Mouse (Mus musculus): ENCODE data around the gene Wdhd1. TPM values are rescaled to one million over a fixed set of nuclear protein-coding genes. Genes with fewer than 3 reads are reported as not detected.

Wdhd1 gene
- polyA plus RNA-seq, 1 experiment from 2014 or later, result 38.9 TPM

DNA sequence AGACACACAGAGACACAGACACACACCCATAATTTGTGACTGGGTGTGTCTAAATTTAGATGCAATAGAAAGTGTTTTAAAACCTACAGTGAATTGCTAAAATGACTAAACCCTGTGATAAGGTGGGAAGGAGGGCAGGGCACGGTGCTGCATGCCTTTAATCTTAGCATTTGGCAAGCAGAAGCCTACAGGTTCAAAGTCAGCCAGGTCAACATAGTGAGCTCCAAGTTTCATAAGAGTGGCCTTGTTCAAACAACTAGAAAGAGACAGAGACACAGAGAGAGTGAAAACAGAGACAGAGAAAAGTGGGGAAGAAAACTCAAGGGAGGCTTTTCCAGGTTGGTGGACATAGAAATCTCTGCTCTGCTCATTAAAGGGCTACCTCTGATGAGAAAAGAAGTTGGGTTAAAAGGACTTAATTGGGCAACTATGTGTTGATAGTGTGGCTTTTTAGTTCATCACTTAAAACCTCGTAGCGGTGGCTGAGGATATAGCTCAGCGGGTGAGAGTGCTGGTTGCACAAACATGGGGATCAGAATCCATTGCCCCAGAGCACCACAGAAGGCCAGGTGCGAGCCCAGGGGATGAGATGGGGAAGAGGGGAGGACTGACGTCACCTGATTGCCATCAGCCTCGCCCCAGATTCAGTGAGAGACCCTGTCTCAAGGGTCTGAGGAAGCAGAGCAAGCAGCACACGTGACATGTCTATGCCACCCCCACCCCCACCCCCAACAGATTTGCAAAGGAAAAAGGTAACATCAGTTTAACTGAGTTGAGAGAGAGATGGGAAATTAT is 56.2 kb downstream of the Wdhd1 start:
- Histone ChIP-seq H3K4me2 (no peak overlapping the region), H3K27me3 (0 out of 2 replicates have a peak, but pooled peaks cover 3% of the 10 kb centered on the region), H3K9me3 (replicated peaks) (no peaks in the 10 kb centered on the region), H3K4me1 (replicated peaks) (peaks cover 14% of the 10 kb centered on the region), H3K36me3 (no peaks in the 10 kb centered on the region), H3K9ac (no peak overlapping the region), H3K27ac (no peak overlapping the region), H3K4me3 (replicated peaks) (no peak overlapping the region)
- WGBS (ENCODE audit: insufficient replicate concordance), result 60% methylated on average over 8 of the region's 8 CpGs
- no peak for DNase-seq
- ATAC-seq (ENCODE audit: low read depth), result no peak

DNA sequence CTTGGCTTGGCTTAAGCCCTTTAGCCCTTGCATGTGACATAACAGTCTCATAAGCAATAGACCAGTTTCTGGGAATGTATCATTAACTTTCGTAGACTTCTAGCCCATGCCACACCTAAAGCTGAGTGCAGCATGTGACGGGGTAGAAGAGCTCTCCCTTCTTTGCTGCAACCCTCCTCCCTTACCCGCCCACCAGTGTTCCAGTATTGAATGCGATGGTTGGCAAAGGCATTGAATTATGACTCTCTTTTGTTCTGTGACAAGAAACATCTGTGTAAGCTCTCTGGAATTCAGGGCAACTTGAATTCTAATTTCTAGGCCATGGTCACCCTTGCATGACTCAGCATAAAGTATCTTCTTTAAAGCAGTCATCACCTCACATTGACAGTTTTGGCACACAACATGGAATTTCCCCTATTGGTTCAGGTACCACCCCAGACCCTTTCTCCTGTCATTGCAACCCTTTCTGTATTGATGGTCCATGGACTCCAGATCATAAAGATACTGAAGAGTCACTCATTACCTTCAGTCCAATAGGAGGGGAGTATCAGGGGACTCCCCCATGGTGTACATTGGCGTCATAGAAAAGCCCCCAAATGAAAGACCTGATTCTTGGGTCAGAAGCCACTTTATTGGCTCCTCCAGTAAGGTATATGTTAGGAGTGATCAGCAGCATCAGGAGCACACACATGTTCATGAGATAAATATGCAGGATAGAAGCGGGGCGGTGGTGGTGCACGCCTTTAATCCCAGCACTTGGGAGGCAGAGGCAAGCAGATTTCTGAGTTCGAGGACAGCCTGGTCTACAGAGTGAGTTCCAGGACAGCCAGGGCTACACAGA is 57.7 kb downstream of the Wdhd1 start:
- H3K4me3 ChIP-seq (replicated peaks), result no peak overlapping the region
- no peak overlapping the region for H3K4me2 ChIP-seq
- H3K27ac ChIP-seq, result no peak overlapping the region
- ATAC-seq (ENCODE audit: low read depth) (no peak), DNase-seq (no peak)
- peaks cover 14% of the 10 kb centered on the region for H3K4me1 ChIP-seq (replicated peaks)
- H3K27me3 ChIP-seq, result 0 out of 2 replicates have a peak, but pooled peaks cover 3% of the 10 kb centered on the region
- 79% methylated on average over 9 of the region's 9 CpGs for WGBS (ENCODE audit: insufficient replicate concordance)
- no peaks in the 10 kb centered on the region for H3K9me3 ChIP-seq (replicated peaks)
- H3K9ac ChIP-seq, result no peak overlapping the region
- no peaks in the 10 kb centered on the region for H3K36me3 ChIP-seq

DNA sequence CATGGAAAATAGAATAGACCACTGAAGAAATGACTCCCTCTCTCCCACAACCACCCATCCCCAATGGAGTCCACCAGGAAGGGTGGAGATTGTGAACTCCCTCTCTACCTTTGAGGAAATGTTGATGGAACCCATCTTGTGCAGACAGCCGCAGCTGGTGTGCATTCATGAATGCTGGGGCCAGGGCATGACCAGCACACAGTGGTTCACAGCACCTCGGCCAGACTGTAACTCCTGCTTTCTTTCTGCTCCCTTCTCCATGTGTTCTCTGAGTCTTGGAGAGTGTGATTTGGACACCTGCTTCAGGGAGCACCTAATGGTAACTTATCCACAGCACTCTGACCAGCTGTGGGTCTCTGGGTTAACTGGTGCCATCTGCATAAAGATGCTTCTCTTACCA is 60.1 kb downstream of the Wdhd1 start:
- WGBS (ENCODE audit: insufficient replicate concordance), result 65% methylated on average over 2 of the region's 2 CpGs
- DNase-seq (no peak), ATAC-seq (ENCODE audit: low read depth) (no peak)
- no peak overlapping the region for H3K9ac ChIP-seq
- H3K9me3 ChIP-seq (replicated peaks), result no peaks in the 10 kb centered on the region
- peaks cover 5% of the 10 kb centered on the region; the same call in 1 of the 2 replicates for H3K4me1 ChIP-seq (replicated peaks)
- no peak overlapping the region for H3K4me3 ChIP-seq (replicated peaks)
- peaks cover 8% of the 10 kb centered on the region; the same call in 1 of the 2 replicates for H3K27me3 ChIP-seq
- H3K4me2 ChIP-seq, result no peak overlapping the region
- H3K27ac ChIP-seq, result no peak overlapping the region
- H3K36me3 ChIP-seq, result no peaks in the 10 kb centered on the region

DNA sequence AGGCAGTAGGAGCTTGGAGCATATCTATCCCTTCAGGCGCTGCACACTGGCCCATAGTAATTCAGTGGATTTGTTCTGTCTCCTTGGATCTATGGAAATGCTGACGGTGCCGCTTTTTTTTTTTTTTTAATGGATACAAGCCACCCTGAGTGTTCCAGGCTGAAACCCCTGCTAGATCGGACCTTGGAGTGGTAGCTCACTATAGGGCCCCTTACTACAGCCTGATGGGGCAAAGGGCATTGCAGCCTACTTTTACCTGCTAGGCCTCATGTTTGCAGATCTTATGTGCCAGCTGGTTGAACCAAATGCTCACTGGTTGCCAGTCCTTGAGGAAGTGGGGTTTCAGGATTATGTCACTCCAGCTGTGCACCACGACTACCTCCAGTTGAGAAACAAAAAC is 62.3 kb downstream of the Wdhd1 start:
- no peak for ATAC-seq (ENCODE audit: low read depth)
- no peak overlapping the region for H3K4me3 ChIP-seq (replicated peaks)
- no peak for DNase-seq
- peaks cover 8% of the 10 kb centered on the region; the same call in 1 of the 2 replicates for H3K27me3 ChIP-seq
- H3K4me1 ChIP-seq (replicated peaks), result peaks cover 4% of the 10 kb centered on the region; the same call in 1 of the 2 replicates
- H3K27ac ChIP-seq, result no peak overlapping the region
- H3K9ac ChIP-seq, result no peak overlapping the region
- 64% methylated on average over 5 of the region's 5 CpGs for WGBS (ENCODE audit: insufficient replicate concordance)
- no peak overlapping the region for H3K4me2 ChIP-seq
- no peaks in the 10 kb centered on the region for H3K9me3 ChIP-seq (replicated peaks)
- H3K36me3 ChIP-seq, result no peaks in the 10 kb centered on the region

DNA sequence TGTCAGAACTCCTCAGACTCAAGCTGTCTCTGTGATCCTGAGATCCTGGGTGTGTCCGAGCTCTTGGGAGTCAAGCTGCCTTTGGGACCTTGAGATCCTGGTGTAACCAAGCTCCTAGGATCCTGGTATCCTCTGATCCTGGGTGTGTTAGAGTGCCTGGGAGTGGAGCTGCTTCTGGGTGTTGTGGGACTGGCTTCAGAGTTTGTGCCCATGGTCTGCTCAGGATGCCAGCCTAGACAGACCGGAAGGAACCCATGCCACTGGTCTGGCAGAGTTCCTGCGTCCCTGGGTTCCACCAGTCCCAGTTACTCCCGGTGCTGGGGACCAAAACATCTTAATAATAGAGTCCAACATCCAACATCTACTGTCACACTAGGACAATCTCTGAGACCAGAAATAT is 63.4 kb downstream of the Wdhd1 start:
- H3K9me3 ChIP-seq (replicated peaks), result no peaks in the 10 kb centered on the region
- DNase-seq (no peak), ATAC-seq (ENCODE audit: low read depth) (no peak)
- H3K27ac ChIP-seq, result no peak overlapping the region
- H3K27me3 ChIP-seq, result peaks cover 8% of the 10 kb centered on the region; the same call in 1 of the 2 replicates
- H3K9ac ChIP-seq, result no peak overlapping the region
- whole genome bisulfite sequencing (ENCODE audit: insufficient replicate concordance), result 59% methylated on average over 4 of the region's 4 CpGs
- 0 out of 2 replicates have a peak, but pooled peaks cover 4% of the 10 kb centered on the region for H3K4me1 ChIP-seq (replicated peaks)
- H3K36me3 ChIP-seq, result no peaks in the 10 kb centered on the region
- H3K4me3 ChIP-seq (replicated peaks), result no peak overlapping the region
- no peak overlapping the region for H3K4me2 ChIP-seq

DNA sequence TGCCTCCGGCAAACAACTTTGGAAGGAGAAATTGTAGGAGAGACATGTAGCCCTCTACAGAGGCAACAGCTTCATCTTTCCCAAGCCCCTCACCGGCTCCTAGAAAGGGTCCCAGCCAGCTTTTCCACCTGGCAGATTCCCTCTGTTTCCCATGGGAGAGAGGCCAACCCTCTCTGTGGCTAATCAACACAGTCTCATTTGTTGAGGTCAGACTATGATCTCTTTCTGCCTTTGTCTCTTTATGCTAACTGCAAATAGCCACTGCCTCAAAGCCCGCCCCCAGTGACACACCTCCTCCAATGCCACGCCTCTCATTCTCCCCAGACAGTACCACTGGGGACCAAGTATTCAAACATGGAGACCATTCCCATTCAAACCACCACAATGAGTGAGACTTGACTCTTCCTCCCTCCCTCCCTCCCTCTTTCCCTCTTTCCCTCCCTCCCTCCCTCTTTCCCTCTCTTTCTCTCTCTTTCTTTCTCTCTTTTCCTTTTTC is 66.9 kb downstream of the Wdhd1 start:
- ATAC-seq (ENCODE audit: low read depth), result no peak
- Histone ChIP-seq H3K4me3 (replicated peaks) (no peak overlapping the region), H3K4me2 (no peak overlapping the region), H3K36me3 (no peaks in the 10 kb centered on the region), H3K4me1 (replicated peaks) (peaks cover 4% of the 10 kb centered on the region; the same call in 1 of the 2 replicates), H3K27ac (no peak overlapping the region), H3K9me3 (replicated peaks) (no peaks in the 10 kb centered on the region), H3K9ac (no peak overlapping the region), H3K27me3 (peaks cover 5% of the 10 kb centered on the region; the same call in 1 of the 2 replicates)
- WGBS (ENCODE audit: insufficient replicate concordance), result 77% methylated on average over 4 of the region's 4 CpGs
- DNase-seq, result no peak

DNA sequence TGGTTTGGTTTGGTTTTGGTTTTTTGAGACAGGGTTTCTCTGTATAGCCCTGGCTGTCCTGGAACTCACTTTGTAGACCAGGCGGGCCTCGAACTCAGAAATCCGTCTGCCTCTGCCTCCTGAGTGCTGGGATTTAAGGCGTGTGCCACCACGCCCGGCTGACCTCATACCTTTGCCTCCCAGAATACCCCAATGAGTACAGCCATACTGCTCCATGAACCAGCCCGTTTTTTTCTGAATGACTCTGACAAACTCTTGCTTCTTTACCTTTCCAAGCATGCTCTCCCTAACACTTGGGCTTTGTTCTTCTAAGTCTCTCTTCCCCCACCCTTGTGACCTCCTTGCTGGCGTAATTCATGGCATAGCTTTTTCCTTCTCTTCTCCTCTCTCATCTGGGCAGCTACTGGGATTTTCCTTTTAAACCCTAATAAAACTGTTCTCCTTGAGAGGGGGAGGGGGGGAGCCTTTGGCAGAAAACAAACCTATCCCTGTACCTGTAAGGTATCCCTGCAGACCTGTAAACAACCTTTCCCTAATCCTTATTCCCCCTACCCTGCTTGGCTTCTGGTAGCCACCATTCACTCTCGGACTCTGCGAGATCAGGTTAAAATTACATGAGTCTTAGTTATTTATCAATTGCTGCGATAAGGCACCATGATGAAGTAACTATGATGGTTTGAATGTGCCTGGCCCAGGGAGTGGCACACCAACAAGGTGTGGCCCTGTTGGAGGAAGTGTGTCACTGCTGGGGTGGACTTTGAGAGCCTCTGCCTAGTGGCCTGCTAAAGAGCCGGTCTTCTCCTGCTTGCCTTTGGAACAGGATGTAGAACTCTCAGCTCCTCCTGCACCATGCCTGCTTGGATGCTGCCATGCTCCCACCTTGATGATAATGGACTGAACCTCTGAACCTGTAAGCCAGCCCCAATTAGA is 67.8 kb downstream of the Wdhd1 start:
- WGBS (ENCODE audit: insufficient replicate concordance), result 72% methylated on average over 12 of the region's 12 CpGs
- Histone ChIP-seq H3K9me3 (replicated peaks) (no peaks in the 10 kb centered on the region), H3K4me3 (replicated peaks) (no peak overlapping the region), H3K36me3 (no peaks in the 10 kb centered on the region), H3K27me3 (peaks cover 5% of the 10 kb centered on the region; the same call in 1 of the 2 replicates), H3K4me1 (replicated peaks) (peaks cover 4% of the 10 kb centered on the region; the same call in 1 of the 2 replicates), H3K4me2 (no peak overlapping the region), H3K9ac (no peak overlapping the region), H3K27ac (no peak overlapping the region)
- ATAC-seq (ENCODE audit: low read depth) (no peak), DNase-seq (no peak)

DNA sequence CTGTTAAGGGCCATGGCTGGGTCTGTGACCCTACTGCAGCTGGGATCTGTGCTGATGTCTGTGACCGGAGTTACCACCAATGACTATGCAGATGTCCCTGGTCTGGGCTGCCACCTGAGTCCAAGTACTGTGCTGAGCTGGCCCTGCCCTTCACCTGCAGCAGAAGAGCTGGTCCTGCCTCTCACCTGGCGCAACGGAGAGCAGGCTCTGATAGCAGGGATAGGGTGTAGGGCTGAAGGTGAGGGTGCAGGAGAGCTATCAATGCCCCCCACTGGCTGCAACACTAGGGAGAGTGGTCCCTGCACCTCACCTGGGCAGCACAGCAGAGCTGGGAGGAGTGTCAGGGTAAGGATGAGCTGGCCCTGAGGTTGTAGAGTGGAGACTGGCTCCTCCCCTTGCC is 70.1 kb downstream of the Wdhd1 start:
- no peak overlapping the region for H3K4me2 ChIP-seq
- H3K36me3 ChIP-seq, result no peaks in the 10 kb centered on the region
- no peaks in the 10 kb centered on the region for H3K9me3 ChIP-seq (replicated peaks)
- peaks cover 11% of the 10 kb centered on the region for H3K4me1 ChIP-seq (replicated peaks)
- 70% methylated on average over 3 of the region's 3 CpGs for WGBS (ENCODE audit: insufficient replicate concordance)
- no peak overlapping the region for H3K4me3 ChIP-seq (replicated peaks)
- no peak overlapping the region for H3K27ac ChIP-seq
- no peaks in the 10 kb centered on the region for H3K27me3 ChIP-seq
- H3K9ac ChIP-seq, result no peak overlapping the region
- DNase-seq, result no peak
- no peak for ATAC-seq (ENCODE audit: low read depth)

DNA sequence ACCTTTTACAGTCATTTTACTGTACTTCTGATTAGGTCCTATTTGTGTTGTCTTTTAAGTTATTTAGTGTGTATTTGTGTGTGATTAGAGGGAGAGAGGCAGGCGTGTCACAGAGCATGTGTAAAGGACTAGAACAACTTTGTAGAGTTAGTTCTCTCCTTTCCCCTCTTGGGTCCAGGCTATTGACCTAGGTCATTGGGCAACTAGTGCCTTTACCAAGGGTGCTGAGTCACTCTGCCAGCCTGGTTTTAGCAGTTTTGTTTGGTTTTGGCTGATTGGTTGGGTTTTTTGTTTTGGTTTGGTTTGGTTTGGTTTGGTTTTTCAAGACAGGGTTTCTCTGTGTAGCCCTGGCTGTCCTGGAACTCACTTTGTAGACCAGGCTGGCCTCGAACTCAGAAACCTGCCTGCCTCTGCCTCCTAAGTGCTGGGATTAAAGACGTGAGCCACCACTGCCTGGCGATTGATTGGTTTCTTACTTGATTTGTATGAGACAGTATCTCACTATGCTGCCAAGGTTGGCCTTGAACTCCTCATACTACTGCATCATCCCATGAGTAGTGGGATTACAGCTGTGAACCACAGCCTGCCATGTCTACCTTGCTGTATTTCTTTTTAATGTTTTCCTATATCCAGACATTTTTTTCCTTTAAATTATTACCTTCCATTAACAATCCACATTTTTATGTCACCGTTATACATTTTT is 71.2 kb downstream of the Wdhd1 start:
- no peaks in the 10 kb centered on the region for H3K27me3 ChIP-seq
- H3K9ac ChIP-seq, result no peak overlapping the region
- no peak overlapping the region for H3K4me2 ChIP-seq
- H3K36me3 ChIP-seq, result no peaks in the 10 kb centered on the region
- H3K4me1 ChIP-seq (replicated peaks), result peaks cover 11% of the 10 kb centered on the region
- DNase-seq, result no peak
- H3K4me3 ChIP-seq (replicated peaks), result no peak overlapping the region
- 65% methylated on average over 5 of the region's 5 CpGs for WGBS (ENCODE audit: insufficient replicate concordance)
- ATAC-seq (ENCODE audit: low read depth), result no peak
- H3K9me3 ChIP-seq (replicated peaks), result no peaks in the 10 kb centered on the region
- H3K27ac ChIP-seq, result no peak overlapping the region

DNA sequence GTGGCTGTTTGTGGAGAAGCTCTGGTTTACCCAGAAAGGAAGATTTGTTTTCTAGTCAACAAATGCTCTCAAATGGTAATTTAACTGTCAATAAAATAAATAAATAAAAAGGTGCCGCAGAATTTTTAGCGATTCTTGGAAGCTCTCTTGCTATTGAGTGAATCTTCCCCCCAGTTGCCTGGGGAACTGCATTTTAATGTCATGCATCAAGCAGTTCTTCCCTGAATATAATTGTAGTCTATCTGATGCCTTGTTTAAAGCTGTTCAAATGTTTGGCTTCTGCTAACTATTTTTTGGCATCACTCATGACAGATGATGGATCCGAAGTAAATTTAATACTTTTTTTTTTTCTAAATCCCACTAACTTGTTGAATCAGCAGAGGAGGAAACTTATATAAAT is 79.3 kb downstream of the Wdhd1 start:
- Histone ChIP-seq H3K4me2 (no peak overlapping the region), H3K4me1 (replicated peaks) (peaks cover 7% of the 10 kb centered on the region), H3K9me3 (replicated peaks) (no peaks in the 10 kb centered on the region), H3K4me3 (replicated peaks) (no peak overlapping the region), H3K36me3 (no peaks in the 10 kb centered on the region), H3K27ac (no peak overlapping the region), H3K9ac (no peak overlapping the region), H3K27me3 (no peaks in the 10 kb centered on the region)
- ATAC-seq (ENCODE audit: low read depth), result no peak
- 79% methylated on average over 3 of the region's 3 CpGs for WGBS (ENCODE audit: insufficient replicate concordance)
- DNase-seq, result no peak
